Mouse (Mus musculus): Measurements from ENCODE around the gene Nup153. TPM values are rescaled to one million over a fixed set of nuclear protein-coding genes. Genes with fewer than 3 reads are reported as not detected.

Nup153 gene
- total RNA-seq, 2 experiments from 2014 or later: 52.0 to 57.7 TPM

Other genes starting within 250 kb of the Nup153 start
- 100 to 1,000 TPM; 252 to 280 TPM for gene Cap2, start 226.1 kb downstream of the Nup153 start, total RNA-seq (2021)
- gene Fam8a1, start 58.4 kb downstream of the Nup153 start, total RNA-seq (2021): 10 to 100 TPM; 82.9 to 85.4 TPM
- gene Kif13a, start 201.9 kb upstream of the Nup153 start, total RNA-seq (2021): 10 to 100 TPM; 17.7 to 18.1 TPM

Data from left cerebral cortex, postnatal 25 days (tissue).